Mouse (Mus musculus): ENCODE results near the gene Tas2r116.

Gene Tas2r116

GRCm38 (mm10) chr6:132855138-132855537 lies at the start of gene Tas2r116:
TSS of gene Tas2r116 (plus strand) at chr6:132855438.
- DNase-seq, result no peak

GRCm38 (mm10) chr6:132846842-132847241 lies 8.4 kb upstream of the Tas2r116 start, which contains the start of gene Tas2r123:
TSS of gene Tas2r123 (plus strand) at chr6:132847142.
- no peak for DNase-seq

- DNase-seq, result no peak
Measured at GRCm38 (mm10) chr6:132867708-132868107, 12.5 kb downstream of the Tas2r116 start, which contains the start of gene Tas2r110. TSS of gene Tas2r110 (plus strand) at chr6:132868008.

- DNase-seq, result no peak
Measured at GRCm38 (mm10) chr6:132892711-132893110, 37.5 kb downstream of the Tas2r116 start, which contains the start of gene Tas2r113. TSS of gene Tas2r113 (plus strand) at chr6:132893011.

All from cerebellum, adult 9-10 months (tissue).